Mouse (Mus musculus): ENCODE results near the gene Ltbp2. TPM values are rescaled to one million over a fixed set of nuclear protein-coding genes. Genes with fewer than 3 reads are reported as not detected.

The Ltbp2 gene
- polyA plus RNA-seq, 1 experiment from 2014 or later: 11.2 TPM

- H3K27ac ChIP-seq (replicated peaks; ENCODE audit: low read depth, low read length): no peak overlapping the region
- H3K9ac ChIP-seq (ENCODE audit: low read depth, low read length): no peak overlapping the region
- H3K4me3 ChIP-seq (ENCODE audit: low read depth, low read length): no peak overlapping the region
- ATAC-seq (ENCODE audit: low read depth): no peak
- no peaks in the 10 kb centered on the region for H3K9me3 ChIP-seq (ENCODE audit: control insufficient read depth, low read length)
- no peaks in the 10 kb centered on the region for H3K36me3 ChIP-seq (ENCODE audit: control insufficient read depth, insufficient read depth, low read length)
- no peak for DNase-seq (ENCODE audit: low spot score)
- WGBS: 72% methylated on average over 6 of the region's 6 CpGs
- H3K4me2 ChIP-seq (ENCODE audit: low read depth, low read length): no peak overlapping the region
- H3K27me3 ChIP-seq (replicated peaks; ENCODE audit: control insufficient read depth, insufficient read depth, low read length): no peaks in the 10 kb centered on the region
- H3K4me1 ChIP-seq (ENCODE audit: control insufficient read depth, insufficient read depth, low read length): no peaks in the 10 kb centered on the region; the same call in 1 of the 2 replicates
These were observed 67.3 kb downstream of the Ltbp2 start for GRCm38 (mm10) chr12:84809033-84809432.

- H3K27me3 ChIP-seq (replicated peaks; ENCODE audit: control insufficient read depth, insufficient read depth, low read length): no peaks in the 10 kb centered on the region
- no peak for DNase-seq (ENCODE audit: low spot score)
- ATAC-seq (ENCODE audit: low read depth): no peak
- no peaks in the 10 kb centered on the region for H3K36me3 ChIP-seq (ENCODE audit: control insufficient read depth, insufficient read depth, low read length)
- H3K4me2 ChIP-seq (ENCODE audit: low read depth, low read length): no peak overlapping the region
- 75% methylated on average over 13 of the region's 13 CpGs for WGBS
- H3K27ac ChIP-seq (replicated peaks; ENCODE audit: low read depth, low read length): no peak overlapping the region
- no peak overlapping the region for H3K4me3 ChIP-seq (ENCODE audit: low read depth, low read length)
- H3K9me3 ChIP-seq (ENCODE audit: control insufficient read depth, low read length): no peaks in the 10 kb centered on the region
- H3K9ac ChIP-seq (ENCODE audit: low read depth, low read length): no peak overlapping the region
- no peaks in the 10 kb centered on the region; the same call in 1 of the 2 replicates for H3K4me1 ChIP-seq (ENCODE audit: control insufficient read depth, insufficient read depth, low read length)
These were observed 69.0 kb downstream of the Ltbp2 start for GRCm38 (mm10) chr12:84807351-84807750.

- no peak overlapping the region for H3K9ac ChIP-seq (ENCODE audit: low read depth, low read length)
- ATAC-seq (ENCODE audit: low read depth) (no peak), DNase-seq (ENCODE audit: low spot score) (no peak)
- no peaks in the 10 kb centered on the region for H3K36me3 ChIP-seq (ENCODE audit: control insufficient read depth, insufficient read depth, low read length)
- no peak overlapping the region for H3K4me2 ChIP-seq (ENCODE audit: low read depth, low read length)
- H3K27me3 ChIP-seq (replicated peaks; ENCODE audit: control insufficient read depth, insufficient read depth, low read length): no peaks in the 10 kb centered on the region
- WGBS: 48% methylated on average over 5 of the region's 5 CpGs
- no peak overlapping the region for H3K4me3 ChIP-seq (ENCODE audit: low read depth, low read length)
- H3K9me3 ChIP-seq (ENCODE audit: control insufficient read depth, low read length): no peaks in the 10 kb centered on the region
- no peaks in the 10 kb centered on the region; the same call in 1 of the 2 replicates for H3K4me1 ChIP-seq (ENCODE audit: control insufficient read depth, insufficient read depth, low read length)
- H3K27ac ChIP-seq (replicated peaks; ENCODE audit: low read depth, low read length): no peak overlapping the region
These were observed 69.6 kb downstream of the Ltbp2 start for GRCm38 (mm10) chr12:84806726-84807125.

GRCm38 (mm10) chr12:84806010-84806409, 70.3 kb downstream of the Ltbp2 start:
- DNase-seq (ENCODE audit: low spot score) (no peak), ATAC-seq (ENCODE audit: low read depth) (no peak)
- no peaks in the 10 kb centered on the region for H3K36me3 ChIP-seq (ENCODE audit: control insufficient read depth, insufficient read depth, low read length)
- H3K4me1 ChIP-seq (ENCODE audit: control insufficient read depth, insufficient read depth, low read length): no peaks in the 10 kb centered on the region; the same call in 1 of the 2 replicates
- no peaks in the 10 kb centered on the region for H3K27me3 ChIP-seq (replicated peaks; ENCODE audit: control insufficient read depth, insufficient read depth, low read length)
- H3K4me2 ChIP-seq (ENCODE audit: low read depth, low read length): no peak overlapping the region
- 73% methylated on average over 1 of the region's 1 CpGs for WGBS
- H3K4me3 ChIP-seq (ENCODE audit: low read depth, low read length): no peak overlapping the region
- no peak overlapping the region for H3K27ac ChIP-seq (replicated peaks; ENCODE audit: low read depth, low read length)
- H3K9me3 ChIP-seq (ENCODE audit: control insufficient read depth, low read length): no peaks in the 10 kb centered on the region
- no peak overlapping the region for H3K9ac ChIP-seq (ENCODE audit: low read depth, low read length)

GRCm38 (mm10) chr12:84805228-84805842, 71.0 kb downstream of the Ltbp2 start:
- 61% methylated on average over 9 of the region's 9 CpGs for WGBS
- Histone ChIP-seq H3K4me2 (ENCODE audit: low read depth, low read length) (no peak overlapping the region), H3K9me3 (ENCODE audit: control insufficient read depth, low read length) (no peaks in the 10 kb centered on the region), H3K9ac (ENCODE audit: low read depth, low read length) (no peak overlapping the region), H3K4me3 (ENCODE audit: low read depth, low read length) (no peak overlapping the region), H3K36me3 (ENCODE audit: control insufficient read depth, insufficient read depth, low read length) (no peaks in the 10 kb centered on the region), H3K27me3 (replicated peaks; ENCODE audit: control insufficient read depth, insufficient read depth, low read length) (no peaks in the 10 kb centered on the region), H3K27ac (replicated peaks; ENCODE audit: low read depth, low read length) (no peak overlapping the region), H3K4me1 (ENCODE audit: control insufficient read depth, insufficient read depth, low read length) (no peaks in the 10 kb centered on the region; the same call in 1 of the 2 replicates)
- DNase-seq (ENCODE audit: low spot score) (peak; percentile 29), ATAC-seq (ENCODE audit: low read depth) (peak; percentile 71)

- 77% methylated on average over 3 of the region's 3 CpGs for WGBS
- no peaks in the 10 kb centered on the region for H3K36me3 ChIP-seq (ENCODE audit: control insufficient read depth, insufficient read depth, low read length)
These were observed 73.7 kb downstream of the Ltbp2 start for GRCm38 (mm10) chr12:84802625-84803024.

GRCm38 (mm10) chr12:84801532-84802110, 74.7 kb downstream of the Ltbp2 start:
- ATAC-seq (ENCODE audit: low read depth): no peak
- H3K4me3 ChIP-seq (ENCODE audit: low read depth, low read length): no peak overlapping the region
- H3K4me1 ChIP-seq (ENCODE audit: control insufficient read depth, insufficient read depth, low read length): no peaks in the 10 kb centered on the region; the same call in 1 of the 2 replicates
- H3K9ac ChIP-seq (ENCODE audit: low read depth, low read length): no peak overlapping the region
- no peaks in the 10 kb centered on the region for H3K27me3 ChIP-seq (replicated peaks; ENCODE audit: control insufficient read depth, insufficient read depth, low read length)
- no peaks in the 10 kb centered on the region for H3K36me3 ChIP-seq (ENCODE audit: control insufficient read depth, insufficient read depth, low read length)
- no peak for DNase-seq (ENCODE audit: low spot score)
- no peak overlapping the region for H3K27ac ChIP-seq (replicated peaks; ENCODE audit: low read depth, low read length)
- 82% methylated on average over 13 of the region's 13 CpGs for WGBS
- H3K4me2 ChIP-seq (ENCODE audit: low read depth, low read length): no peak overlapping the region
- H3K9me3 ChIP-seq (ENCODE audit: control insufficient read depth, low read length): no peaks in the 10 kb centered on the region

More at GRCm38 (mm10) chr12:84802625-84803024, 73.7 kb downstream of the Ltbp2 start:
- Histone ChIP-seq H3K4me3 (ENCODE audit: low read depth, low read length) (no peak overlapping the region), H3K9ac (ENCODE audit: low read depth, low read length) (no peak overlapping the region), H3K4me1 (ENCODE audit: control insufficient read depth, insufficient read depth, low read length) (no peaks in the 10 kb centered on the region; the same call in 1 of the 2 replicates), H3K27me3 (replicated peaks; ENCODE audit: control insufficient read depth, insufficient read depth, low read length) (no peaks in the 10 kb centered on the region), H3K9me3 (ENCODE audit: control insufficient read depth, low read length) (no peaks in the 10 kb centered on the region), H3K4me2 (ENCODE audit: low read depth, low read length) (no peak overlapping the region), H3K27ac (replicated peaks; ENCODE audit: low read depth, low read length) (no peak overlapping the region)
- ATAC-seq (ENCODE audit: low read depth) (no peak), DNase-seq (ENCODE audit: low spot score) (no peak)

- H3K4me3 ChIP-seq (ENCODE audit: low read depth, low read length): no peak overlapping the region
- WGBS: 62% methylated on average over 4 of the region's 4 CpGs
- no peaks in the 10 kb centered on the region for H3K36me3 ChIP-seq (ENCODE audit: control insufficient read depth, insufficient read depth, low read length)
- no peak overlapping the region for H3K27ac ChIP-seq (replicated peaks; ENCODE audit: low read depth, low read length)
- no peaks in the 10 kb centered on the region for H3K27me3 ChIP-seq (replicated peaks; ENCODE audit: control insufficient read depth, insufficient read depth, low read length)
- no peak overlapping the region for H3K4me2 ChIP-seq (ENCODE audit: low read depth, low read length)
- DNase-seq (ENCODE audit: low spot score) (peak; percentile 31), ATAC-seq (ENCODE audit: low read depth) (no peak)
- no peak overlapping the region for H3K9ac ChIP-seq (ENCODE audit: low read depth, low read length)
- H3K4me1 ChIP-seq (ENCODE audit: control insufficient read depth, insufficient read depth, low read length): no peaks in the 10 kb centered on the region; the same call in 1 of the 2 replicates
- no peaks in the 10 kb centered on the region for H3K9me3 ChIP-seq (ENCODE audit: control insufficient read depth, low read length)
These were observed 75.9 kb downstream of the Ltbp2 start for GRCm38 (mm10) chr12:84800419-84800818.

- no peaks in the 10 kb centered on the region for H3K9me3 ChIP-seq (ENCODE audit: control insufficient read depth, low read length)
- no peak overlapping the region for H3K9ac ChIP-seq (ENCODE audit: low read depth, low read length)
- DNase-seq (ENCODE audit: low spot score) (no peak), ATAC-seq (ENCODE audit: low read depth) (no peak)
- no peak overlapping the region for H3K4me3 ChIP-seq (ENCODE audit: low read depth, low read length)
- no peaks in the 10 kb centered on the region for H3K36me3 ChIP-seq (ENCODE audit: control insufficient read depth, insufficient read depth, low read length)
- no peaks in the 10 kb centered on the region for H3K4me1 ChIP-seq (ENCODE audit: control insufficient read depth, insufficient read depth, low read length)
- H3K27ac ChIP-seq (replicated peaks; ENCODE audit: low read depth, low read length): no peak overlapping the region
- H3K27me3 ChIP-seq (replicated peaks; ENCODE audit: control insufficient read depth, insufficient read depth, low read length): no peaks in the 10 kb centered on the region
- no peak overlapping the region for H3K4me2 ChIP-seq (ENCODE audit: low read depth, low read length)
- 92% methylated on average over 13 of the region's 13 CpGs for WGBS
These were observed 77.2 kb downstream of the Ltbp2 start for GRCm38 (mm10) chr12:84799086-84799485.
